Mouse (Mus musculus) heart, adult 9 months (tissue): ENCODE measurements at regions not wholly inside any gene's neighbourhood (a gene's known extent, or its start where the extent isn't known, plus 50 kb on each side); places are given as distances from the start of the nearest gene placed in this dataset.
A peak's percentile ranks its signal among the peaks of the same experiment; 100 is the strongest.
"Not testable (repeated sequence)": the region's sequence is repeated elsewhere in the genome, so short reads cannot be mapped to it uniquely, and the experiment has no call there.

Experiments used
- DNase-seq, 2 experiments: peaks; one replicate each; pipeline ENCODE4 v3.0.0; 2022; ENCODE audit warnings: low spot score in 2 of 2

- no peak for DNase-seq
These were observed 116.3 kb upstream of the Daam1 start for GRCm38 (mm10) chr12:71714606-71715005.

GRCm38 (mm10) chr12:71718412-71718811, 112.5 kb upstream of the Daam1 start:
- DNase-seq: not testable (repeated sequence)

- DNase-seq: no peak
These were observed 112.0 kb upstream of the Daam1 start for GRCm38 (mm10) chr12:71718911-71719310.

GRCm38 (mm10) chr12:71725140-71725539, 105.7 kb upstream of the Daam1 start:
- no peak for DNase-seq

GRCm38 (mm10) chr12:71725713-71726336, 105.1 kb upstream of the Daam1 start:
- DNase-seq: no peak

- no peak for DNase-seq
These were observed 87.5 kb upstream of the Daam1 start for GRCm38 (mm10) chr12:71743345-71743744.

- peak in 1 of 2 experiments; percentile 43 for DNase-seq
These were observed 84.9 kb upstream of the Daam1 start for GRCm38 (mm10) chr12:71746011-71746410.

GRCm38 (mm10) chr12:71747386-71747785, 83.5 kb upstream of the Daam1 start:
- no peak for DNase-seq

GRCm38 (mm10) chr12:71747831-71748368, 83.0 kb upstream of the Daam1 start:
- peak; percentile 79 to 80 for DNase-seq

- DNase-seq: peak; percentile 75 to 78
These were observed 82.1 kb upstream of the Daam1 start for GRCm38 (mm10) chr12:71748731-71749130.

GRCm38 (mm10) chr12:71749668-71750067, 81.2 kb upstream of the Daam1 start:
- no peak for DNase-seq

GRCm38 (mm10) chr12:71752741-71753260, 78.1 kb upstream of the Daam1 start:
- no peak for DNase-seq

- DNase-seq: no peak
These were observed 77.6 kb upstream of the Daam1 start for GRCm38 (mm10) chr12:71753276-71753675.

GRCm38 (mm10) chr12:71763194-71763593, 67.7 kb upstream of the Daam1 start:
- no peak for DNase-seq

- DNase-seq: no peak
These were observed 64.8 kb upstream of the Daam1 start for GRCm38 (mm10) chr12:71766086-71766485.

- no peak for DNase-seq
These were observed 64.2 kb upstream of the Daam1 start for GRCm38 (mm10) chr12:71766636-71767035.

GRCm38 (mm10) chr12:71767896-71768295, 63.0 kb upstream of the Daam1 start:
- DNase-seq: no peak

- DNase-seq: peak; percentile 34 to 70
These were observed 62.4 kb upstream of the Daam1 start for GRCm38 (mm10) chr12:71768471-71768870.

GRCm38 (mm10) chr12:71768890-71769289, 62.0 kb upstream of the Daam1 start:
- DNase-seq: no peak

- DNase-seq: no peak
These were observed 61.6 kb upstream of the Daam1 start for GRCm38 (mm10) chr12:71769302-71769701.

GRCm38 (mm10) chr12:71773891-71774290, 57.0 kb upstream of the Daam1 start:
- DNase-seq: no peak

- no peak for DNase-seq
These were observed 55.8 kb upstream of the Daam1 start for GRCm38 (mm10) chr12:71775126-71775525.

- DNase-seq: peak; percentile 17 to 25
These were observed 52.7 kb upstream of the Daam1 start for GRCm38 (mm10) chr12:71778137-71778536.

GRCm38 (mm10) chr12:71778948-71779347, 51.9 kb upstream of the Daam1 start:
- DNase-seq: no peak
